Mouse (Mus musculus): ENCODE measurements at regions not wholly inside any gene's neighbourhood (a gene's known extent, or its start where the extent isn't known, plus 50 kb on each side); places are given as distances from the start of the nearest gene placed in this dataset.

DNA sequence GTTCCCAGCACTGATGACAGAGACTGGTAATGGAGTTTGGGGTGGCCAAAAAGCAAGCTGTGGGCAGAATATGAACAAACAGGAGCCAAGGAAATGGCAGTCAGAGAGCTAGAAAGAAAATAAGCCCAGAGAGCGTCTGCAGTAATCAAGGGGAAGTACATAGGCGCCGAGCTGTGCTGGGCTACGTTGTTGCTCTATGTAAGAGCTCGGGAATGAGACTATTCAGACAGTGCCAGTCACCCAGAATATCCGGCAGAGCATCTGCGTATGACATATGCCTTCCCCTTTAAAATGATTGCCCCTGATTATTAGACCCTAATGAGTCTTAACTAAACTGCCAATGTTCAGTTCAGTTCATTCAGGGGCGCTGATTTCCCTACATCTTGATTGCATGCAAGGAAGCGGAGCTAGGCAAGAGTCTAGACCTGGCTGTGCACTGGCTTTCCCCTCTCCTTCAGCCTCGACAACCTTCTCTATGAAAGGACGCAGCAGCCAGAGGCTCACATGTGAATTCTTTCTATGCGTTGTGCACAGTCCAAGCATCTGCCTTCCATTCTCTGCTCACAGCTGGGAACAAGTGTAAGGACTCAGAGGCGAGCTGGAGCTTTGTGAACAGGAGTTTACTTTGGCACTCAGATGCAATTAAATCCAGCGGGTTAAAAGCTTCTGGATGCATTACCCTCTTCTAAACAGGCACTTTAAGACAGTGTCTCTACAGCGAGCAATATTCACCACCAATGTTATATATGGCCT is 125.7 kb upstream of the Gdf10 start:
- H3K4me3 ChIP-seq (replicated peaks): no peak overlapping the region
- H3K27ac ChIP-seq: peak overlapping the region; percentile 62
- no peaks in the 10 kb centered on the region for H3K36me3 ChIP-seq
- peaks cover 37% of the 10 kb centered on the region for H3K4me1 ChIP-seq (replicated peaks)
- H3K27me3 ChIP-seq: no peaks in the 10 kb centered on the region
- peak; percentile 80; the same call in 1 of the 2 replicates for ATAC-seq (ENCODE audit: insufficient number of reproducible peaks, insufficient read depth, low FRiP score, low TSS enrichment, low read depth)
- H3K4me2 ChIP-seq: peak overlapping the region; percentile 37
- no peaks in the 10 kb centered on the region for H3K9me3 ChIP-seq
- no peak overlapping the region for H3K9ac ChIP-seq (replicated peaks)
- WGBS: 42% methylated on average over 15 of the region's 15 CpGs

DNA sequence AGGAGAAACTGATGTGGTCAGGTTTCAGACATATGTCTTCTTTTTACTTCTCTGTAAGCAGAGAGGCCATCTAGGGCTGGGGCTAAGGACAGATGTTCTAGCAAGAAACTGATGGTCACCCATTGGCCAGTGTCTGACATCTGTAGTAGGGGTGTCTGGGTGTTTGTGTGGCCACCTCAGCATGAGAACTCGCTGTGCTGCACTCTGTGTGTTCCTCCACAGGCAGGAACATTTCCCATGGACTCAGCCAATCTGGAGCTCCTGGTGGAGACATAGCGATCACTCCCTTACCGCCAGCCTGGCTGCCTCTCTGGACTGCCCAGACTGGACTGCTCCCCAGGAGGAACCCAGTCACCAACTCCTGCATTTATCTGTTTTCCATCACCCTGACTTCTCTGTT is 119.1 kb upstream of the Gdf10 start:
- Histone ChIP-seq H3K4me3 (replicated peaks) (no peak overlapping the region), H3K27me3 (no peaks in the 10 kb centered on the region), H3K4me2 (no peak overlapping the region), H3K27ac (no peak overlapping the region), H3K9ac (replicated peaks) (no peak overlapping the region), H3K4me1 (replicated peaks) (peaks cover 36% of the 10 kb centered on the region), H3K9me3 (no peaks in the 10 kb centered on the region), H3K36me3 (no peaks in the 10 kb centered on the region)
- 71% methylated on average over 3 of the region's 3 CpGs for WGBS
- no peak for ATAC-seq (ENCODE audit: insufficient number of reproducible peaks, insufficient read depth, low FRiP score, low TSS enrichment, low read depth)

DNA sequence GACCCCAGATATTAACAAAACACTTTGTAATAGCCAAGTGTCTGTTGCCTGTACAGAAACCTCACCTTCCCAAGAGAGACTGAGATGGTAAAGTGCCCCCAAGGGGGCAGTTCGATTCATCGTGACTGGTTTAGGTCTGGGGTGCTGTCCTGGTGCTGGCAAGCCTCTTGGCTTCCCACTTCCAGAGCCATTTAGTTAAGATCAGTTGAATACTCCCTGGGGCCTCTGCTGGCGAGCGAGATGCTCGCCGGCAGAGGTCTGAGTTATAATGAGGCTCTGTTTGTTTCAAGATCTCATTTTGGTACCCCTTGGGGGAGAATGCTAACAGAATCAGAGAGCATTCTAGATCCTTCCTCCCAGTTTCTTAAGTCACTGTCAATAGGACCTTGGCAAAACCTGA is 118.7 kb upstream of the Gdf10 start:
- no peaks in the 10 kb centered on the region for H3K9me3 ChIP-seq
- H3K27ac ChIP-seq: no peak overlapping the region
- no peak overlapping the region for H3K4me2 ChIP-seq
- peaks cover 39% of the 10 kb centered on the region for H3K4me1 ChIP-seq (replicated peaks)
- H3K27me3 ChIP-seq: no peaks in the 10 kb centered on the region
- no peak overlapping the region for H3K4me3 ChIP-seq (replicated peaks)
- WGBS: 57% methylated on average over 6 of the region's 6 CpGs
- H3K36me3 ChIP-seq: no peaks in the 10 kb centered on the region
- no peak for ATAC-seq (ENCODE audit: insufficient number of reproducible peaks, insufficient read depth, low FRiP score, low TSS enrichment, low read depth)
- no peak overlapping the region for H3K9ac ChIP-seq (replicated peaks)

DNA sequence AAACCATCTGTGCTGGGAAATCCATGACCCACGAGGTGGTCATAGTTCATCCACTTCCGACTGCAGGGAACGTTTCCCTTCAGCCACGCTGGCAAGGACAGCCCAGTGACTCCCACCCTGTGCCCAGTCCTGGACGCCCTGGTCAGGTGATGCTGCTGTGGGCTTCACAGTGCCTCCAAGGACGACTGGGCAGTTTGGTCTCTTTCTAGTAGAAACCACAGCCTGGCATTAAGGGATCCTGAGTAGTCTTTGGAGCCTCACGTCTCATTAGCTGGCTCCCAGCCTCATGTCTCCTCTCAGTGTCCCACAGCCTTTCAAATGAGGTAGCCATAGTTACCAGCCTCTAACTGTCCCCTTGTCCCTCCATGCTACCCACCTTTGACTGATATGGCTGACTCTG is 116.2 kb upstream of the Gdf10 start:
- Histone ChIP-seq H3K36me3 (no peaks in the 10 kb centered on the region), H3K4me3 (replicated peaks) (no peak overlapping the region), H3K4me2 (no peak overlapping the region), H3K4me1 (replicated peaks) (peaks cover 45% of the 10 kb centered on the region), H3K27ac (no peak overlapping the region), H3K9me3 (no peaks in the 10 kb centered on the region), H3K27me3 (no peaks in the 10 kb centered on the region), H3K9ac (replicated peaks) (no peak overlapping the region)
- WGBS: 73% methylated on average over 7 of the region's 7 CpGs
- ATAC-seq (ENCODE audit: insufficient number of reproducible peaks, insufficient read depth, low FRiP score, low TSS enrichment, low read depth): no peak

DNA sequence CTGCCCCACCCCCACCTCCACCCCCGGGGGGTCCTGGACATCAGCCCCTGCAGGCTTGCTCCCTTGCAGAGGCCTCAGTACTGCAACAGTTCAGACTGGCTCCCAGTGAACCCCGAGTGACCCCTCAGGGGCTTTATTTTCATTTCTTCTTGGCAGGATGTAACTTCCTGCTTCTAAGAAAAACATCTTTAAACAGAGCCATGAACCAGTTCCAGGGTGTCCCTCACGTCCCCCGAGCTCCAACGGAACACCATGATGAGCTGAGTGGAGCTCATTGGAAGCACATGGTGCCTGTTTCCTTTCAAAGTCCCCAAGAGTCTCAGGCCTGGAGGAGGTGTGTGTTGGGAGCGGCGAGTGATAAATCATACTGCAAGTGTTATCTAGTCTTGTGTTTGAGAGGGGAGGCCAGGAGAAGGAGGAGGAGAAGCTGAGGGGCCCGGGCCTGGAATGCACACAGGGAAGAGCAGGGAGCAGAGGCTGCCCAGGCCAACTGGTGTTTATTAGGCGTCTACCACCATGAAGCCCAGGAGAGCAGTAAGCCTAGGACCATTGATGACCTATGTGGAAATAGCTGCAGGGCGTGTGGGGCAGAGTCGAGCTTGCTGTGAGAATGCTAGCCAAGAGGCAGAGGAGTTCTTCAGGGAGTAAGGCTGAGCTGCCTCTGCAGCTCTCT is 114.7 kb upstream of the Gdf10 start:
- no peaks in the 10 kb centered on the region for H3K36me3 ChIP-seq
- 0 out of 2 replicates have a peak overlapping the region, but pooled peaks have one; percentile 50 for H3K27ac ChIP-seq
- H3K9me3 ChIP-seq: no peaks in the 10 kb centered on the region
- no peak overlapping the region for H3K4me3 ChIP-seq (replicated peaks)
- peaks cover 51% of the 10 kb centered on the region for H3K4me1 ChIP-seq (replicated peaks)
- H3K9ac ChIP-seq (replicated peaks): no peak overlapping the region
- WGBS: 26% methylated on average over 11 of the region's 11 CpGs
- H3K4me2 ChIP-seq: no peak overlapping the region
- no peaks in the 10 kb centered on the region for H3K27me3 ChIP-seq
- ATAC-seq (ENCODE audit: insufficient number of reproducible peaks, insufficient read depth, low FRiP score, low TSS enrichment, low read depth): peak; percentile 8; the same call in 1 of the 2 replicates

DNA sequence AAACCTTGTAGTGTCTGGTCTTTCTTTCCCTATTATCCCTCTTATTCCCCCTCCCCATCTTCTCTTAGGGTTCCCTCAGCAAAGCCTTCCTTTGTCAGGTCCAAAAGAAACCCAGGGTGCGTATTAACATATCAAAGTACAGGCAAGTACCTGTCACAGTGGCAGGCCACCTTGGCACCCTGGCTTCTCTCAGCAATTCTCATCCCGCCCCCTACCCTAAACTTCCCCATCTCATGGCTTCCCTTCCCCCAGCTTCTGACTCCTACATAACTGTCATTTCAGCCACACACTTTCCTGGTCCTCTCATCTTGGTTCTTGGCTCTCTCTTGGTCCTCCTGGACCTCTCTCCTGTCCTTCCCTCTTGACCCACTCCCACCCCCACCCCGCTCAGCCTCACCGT is 112.8 kb upstream of the Gdf10 start:
- 86% methylated on average over 4 of the region's 4 CpGs for WGBS

DNA sequence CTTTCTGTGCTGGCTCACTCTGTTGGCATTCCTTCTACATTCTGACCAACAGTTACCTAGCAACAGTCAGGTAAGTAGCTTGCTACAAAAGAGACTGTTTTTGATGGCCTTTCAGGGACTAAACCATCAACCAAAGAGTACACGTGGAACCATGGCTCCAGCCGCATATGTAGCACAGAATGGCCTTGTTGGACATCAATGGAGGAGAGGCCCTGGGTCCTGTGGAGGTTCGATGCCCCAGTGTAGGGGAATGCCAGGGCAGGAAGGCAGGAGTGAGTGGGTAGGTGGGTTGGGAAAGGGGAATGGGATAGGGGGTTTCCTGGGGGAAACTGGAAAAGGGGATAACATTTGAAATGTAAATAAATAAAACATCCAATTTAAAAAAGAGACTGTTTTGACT is 112.1 kb upstream of the Gdf10 start:
- no peak for ATAC-seq (ENCODE audit: insufficient number of reproducible peaks, insufficient read depth, low FRiP score, low TSS enrichment, low read depth)

More for the DNA sequence above, 112.8 kb upstream of the Gdf10 start:
- Histone ChIP-seq H3K4me2 (no peak overlapping the region), H3K4me3 (replicated peaks) (no peak overlapping the region), H3K4me1 (replicated peaks) (peaks cover 43% of the 10 kb centered on the region), H3K27ac (no peak overlapping the region), H3K36me3 (no peaks in the 10 kb centered on the region), H3K9me3 (no peaks in the 10 kb centered on the region), H3K9ac (replicated peaks) (no peak overlapping the region), H3K27me3 (no peaks in the 10 kb centered on the region)
- ATAC-seq (ENCODE audit: insufficient number of reproducible peaks, insufficient read depth, low FRiP score, low TSS enrichment, low read depth): no peak

DNA sequence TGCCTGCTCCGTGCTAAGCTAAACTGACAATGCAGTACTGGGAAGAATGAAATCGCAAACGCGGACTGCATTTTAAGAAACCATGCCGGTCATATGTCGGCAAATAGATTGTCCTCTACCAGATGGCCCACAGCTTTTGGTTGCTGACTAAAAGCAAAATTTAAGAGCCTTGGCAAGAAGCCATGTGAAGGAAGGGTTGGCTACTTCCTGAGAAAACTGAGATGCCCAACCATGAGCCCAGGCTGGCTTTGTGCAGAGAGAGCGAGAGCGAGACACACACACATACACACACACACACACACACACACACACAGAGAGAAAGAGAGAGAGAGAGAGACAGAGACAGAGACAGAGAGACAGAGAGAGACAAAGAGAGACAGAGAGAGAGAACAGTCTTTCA is 111.1 kb upstream of the Gdf10 start:
- 73% methylated on average over 8 of the region's 8 CpGs for WGBS

More for the DNA sequence above, 112.1 kb upstream of the Gdf10 start:
- H3K36me3 ChIP-seq: no peaks in the 10 kb centered on the region
- H3K9me3 ChIP-seq: no peaks in the 10 kb centered on the region
- no peak overlapping the region for H3K27ac ChIP-seq
- H3K27me3 ChIP-seq: no peaks in the 10 kb centered on the region
- H3K4me1 ChIP-seq (replicated peaks): peaks cover 41% of the 10 kb centered on the region
- no peak overlapping the region for H3K4me3 ChIP-seq (replicated peaks)
- H3K4me2 ChIP-seq: no peak overlapping the region
- WGBS: 73% methylated on average over 3 of the region's 3 CpGs
- no peak overlapping the region for H3K9ac ChIP-seq (replicated peaks)

DNA sequence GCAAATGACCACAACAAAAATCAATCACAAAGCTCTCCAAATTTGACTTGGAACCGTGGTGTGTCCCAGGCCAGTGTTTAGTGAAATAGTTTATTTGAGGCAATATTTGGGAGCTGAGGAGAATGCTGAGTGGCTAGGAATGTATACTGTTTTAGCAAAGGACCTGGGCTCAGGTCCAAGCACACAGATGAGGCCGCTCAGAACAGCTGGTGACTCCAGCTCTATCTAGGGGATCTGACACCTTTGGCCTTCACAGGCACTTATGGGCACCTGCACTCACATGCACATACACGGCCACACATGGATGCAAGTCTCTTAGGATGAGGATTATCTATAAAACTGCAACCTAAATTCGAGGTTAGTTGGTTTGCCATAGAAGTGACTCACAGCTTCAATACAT is 110.6 kb upstream of the Gdf10 start:
- Histone ChIP-seq H3K27ac (no peak overlapping the region), H3K4me2 (no peak overlapping the region), H3K4me1 (replicated peaks) (peaks cover 30% of the 10 kb centered on the region), H3K9me3 (no peaks in the 10 kb centered on the region), H3K27me3 (no peaks in the 10 kb centered on the region), H3K4me3 (replicated peaks) (no peak overlapping the region), H3K9ac (replicated peaks) (no peak overlapping the region), H3K36me3 (no peaks in the 10 kb centered on the region)
- no peak for ATAC-seq (ENCODE audit: insufficient number of reproducible peaks, insufficient read depth, low FRiP score, low TSS enrichment, low read depth)
- 80% methylated on average over 4 of the region's 4 CpGs for WGBS

More for the DNA sequence above, 111.1 kb upstream of the Gdf10 start:
- Histone ChIP-seq H3K4me3 (replicated peaks) (no peak overlapping the region), H3K9ac (replicated peaks) (no peak overlapping the region), H3K36me3 (no peaks in the 10 kb centered on the region), H3K4me2 (no peak overlapping the region), H3K27me3 (no peaks in the 10 kb centered on the region), H3K9me3 (no peaks in the 10 kb centered on the region), H3K4me1 (replicated peaks) (peaks cover 35% of the 10 kb centered on the region), H3K27ac (no peak overlapping the region)
- ATAC-seq (ENCODE audit: insufficient number of reproducible peaks, insufficient read depth, low FRiP score, low TSS enrichment, low read depth): no peak

DNA sequence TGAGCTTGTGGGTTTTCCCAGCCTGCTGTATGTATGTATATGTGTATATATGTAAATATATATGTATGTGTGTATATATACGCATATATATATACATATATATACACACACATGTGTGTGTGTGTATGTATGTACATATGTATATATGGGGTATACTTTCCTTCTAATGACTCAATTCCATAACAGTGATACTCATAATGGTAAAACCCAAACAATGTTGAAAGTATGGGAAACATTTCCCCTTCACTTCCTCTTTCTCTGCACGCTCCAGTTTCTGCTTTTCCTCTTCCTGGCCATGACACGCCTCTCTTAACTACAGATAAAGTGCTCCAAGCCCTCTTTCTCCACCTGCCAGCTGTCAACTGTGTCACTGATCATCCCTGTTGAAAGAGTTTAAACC is 110.1 kb upstream of the Gdf10 start:
- H3K9me3 ChIP-seq: no peaks in the 10 kb centered on the region
- 90% methylated on average over 3 of the region's 3 CpGs for WGBS
- no peaks in the 10 kb centered on the region for H3K36me3 ChIP-seq
- no peak overlapping the region for H3K4me2 ChIP-seq
- H3K9ac ChIP-seq (replicated peaks): no peak overlapping the region
- no peaks in the 10 kb centered on the region for H3K27me3 ChIP-seq
- no peak overlapping the region for H3K4me3 ChIP-seq (replicated peaks)
- H3K4me1 ChIP-seq (replicated peaks): peaks cover 25% of the 10 kb centered on the region
- H3K27ac ChIP-seq: no peak overlapping the region
- no peak for ATAC-seq (ENCODE audit: insufficient number of reproducible peaks, insufficient read depth, low FRiP score, low TSS enrichment, low read depth)

DNA sequence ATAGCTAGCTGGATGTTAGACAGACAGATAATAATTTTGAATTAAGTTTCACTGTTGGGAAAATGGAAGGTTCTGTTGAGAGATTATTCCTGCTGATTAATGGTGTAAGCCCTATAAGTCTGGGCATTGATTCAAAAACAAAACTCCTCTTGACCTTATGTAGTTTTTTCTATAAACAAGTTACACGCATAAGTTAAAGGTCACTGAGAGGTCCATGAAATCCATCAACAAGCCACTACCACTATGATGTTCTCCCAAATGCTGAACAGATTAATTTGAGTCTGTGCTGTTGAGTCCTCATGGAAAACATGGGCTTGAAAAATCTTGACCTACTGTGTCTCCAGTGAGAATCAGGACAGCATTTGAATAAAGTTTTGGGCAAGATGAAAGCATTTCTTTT is 109.3 kb upstream of the Gdf10 start:
- WGBS: 76% methylated on average over 1 of the region's 1 CpGs
- Histone ChIP-seq H3K9me3 (no peaks in the 10 kb centered on the region), H3K4me2 (no peak overlapping the region), H3K4me1 (replicated peaks) (peaks cover 17% of the 10 kb centered on the region), H3K27ac (no peak overlapping the region), H3K9ac (replicated peaks) (no peak overlapping the region), H3K27me3 (no peaks in the 10 kb centered on the region), H3K4me3 (replicated peaks) (no peak overlapping the region), H3K36me3 (no peaks in the 10 kb centered on the region)
- no peak for ATAC-seq (ENCODE audit: insufficient number of reproducible peaks, insufficient read depth, low FRiP score, low TSS enrichment, low read depth)
